Mouse (Mus musculus): ENCODE measurements around the gene Vps29.

Gene Vps29

GRCm38 (mm10) chr5:122336554-122337294 lies 17.4 kb upstream of the Vps29 start:
- DNase-seq = no peak

GRCm38 (mm10) chr5:122342874-122343273 lies 11.3 kb upstream of the Vps29 start:
- DNase-seq = no peak

- no peak for DNase-seq
Observed at GRCm38 (mm10) chr5:122343768-122344167, 10.4 kb upstream of the Vps29 start.

GRCm38 (mm10) chr5:122344260-122344659 lies 9.9 kb upstream of the Vps29 start:
- peak; percentile 81 for DNase-seq

GRCm38 (mm10) chr5:122345777-122346176 lies 8.4 kb upstream of the Vps29 start:
- DNase-seq = no peak

GRCm38 (mm10) chr5:122354492-122355067 lies 411 bp downstream of the Vps29 start:
- no peak for DNase-seq

- DNase-seq = no peak
Observed at GRCm38 (mm10) chr5:122371591-122372191, 17.5 kb downstream of the Vps29 start, which contains the start of gene Gpn3. Gene Gpn3 (plus strand): TSS chr5:122371876.

- DNase-seq = peak; percentile 99
Observed at GRCm38 (mm10) chr5:122372192-122372769, 18.1 kb downstream of the Vps29 start, which contains the start of gene Fam216a. Gene Fam216a (minus strand): TSS chr5:122372364.

GRCm38 (mm10) chr5:122372878-122373277 lies 18.7 kb downstream of the Vps29 start:
- DNase-seq = no peak

GRCm38 (mm10) chr5:122377101-122377833 lies 23.1 kb downstream of the Vps29 start:
- no peak for DNase-seq

GRCm38 (mm10) chr5:122378171-122378570 lies 24.0 kb downstream of the Vps29 start:
- DNase-seq = no peak

- DNase-seq = peak; percentile 88
Observed at GRCm38 (mm10) chr5:122379374-122380155, 25.4 kb downstream of the Vps29 start.

- peak; percentile 35 for DNase-seq
Observed at GRCm38 (mm10) chr5:122390006-122390405, 35.8 kb downstream of the Vps29 start.

GRCm38 (mm10) chr5:122390671-122391070 lies 36.5 kb downstream of the Vps29 start:
- DNase-seq = peak; percentile 36

- DNase-seq = no peak
Observed at GRCm38 (mm10) chr5:122391178-122391785, 37.1 kb downstream of the Vps29 start.

GRCm38 (mm10) chr5:122391786-122392180 lies 37.6 kb downstream of the Vps29 start, which contains the start of gene Arpc3:
Gene Arpc3 (plus strand): TSS chr5:122391878.
- DNase-seq = peak; percentile 90

- DNase-seq = peak; percentile 44
Observed at GRCm38 (mm10) chr5:122392227-122393004, 38.2 kb downstream of the Vps29 start.

GRCm38 (mm10) chr5:122393887-122394286 lies 39.7 kb downstream of the Vps29 start:
- DNase-seq = peak; percentile 78

- peak; percentile 18 for DNase-seq
Observed at GRCm38 (mm10) chr5:122396791-122397190, 42.6 kb downstream of the Vps29 start.

- DNase-seq = peak; percentile 7
Observed at GRCm38 (mm10) chr5:122397495-122397894, 43.3 kb downstream of the Vps29 start.

GRCm38 (mm10) chr5:122399871-122400270 lies 45.7 kb downstream of the Vps29 start:
- DNase-seq = no peak

All from cerebellum, adult 9-10 months (tissue).